Mouse (Mus musculus) hindbrain, postnatal 0 days (tissue): ENCODE measurements around the gene Timp3. TPM values are rescaled to one million over a fixed set of nuclear protein-coding genes. Genes with fewer than 3 reads are reported as not detected.
A peak's percentile ranks its signal among the peaks of the same experiment; 100 is the strongest.

Experiments
- ATAC-seq: fragments of 200-750 bp; cut with Nextera tagmentation; 2 replicates; pipeline ENCODE4 v1.8.0; 2017; ENCODE audit warnings: mild to moderate bottlenecking, moderate TSS enrichment, moderate library complexity
- DNase-seq: peaks from one replicate; pipeline ENCODE4 v3.0.0-alpha.2; 2015; ENCODE audit warnings: low spot score
- H3K27ac ChIP-seq: fragments of 300-500 bp; sonication (generic); 2 replicates; pipeline ENCODE4 v1.5.1; 2014; ENCODE audit warnings: mild to moderate bottlenecking
- H3K27me3 ChIP-seq: fragments of 300-500 bp; sonication (generic); 2 replicates; pipeline ENCODE4 v1.6.1; 2014; ENCODE audit warnings: low read length, mixed read lengths; ENCODE audit not compliant: insufficient read depth
- H3K36me3 ChIP-seq: fragments of 300-500 bp; sonication (generic); 2 replicates; pipeline ENCODE4 v1.6.1; 2014; ENCODE audit warnings: low read length, mixed read lengths; ENCODE audit not compliant: insufficient read depth
- H3K4me1 ChIP-seq: fragments of 300-500 bp; sonication (generic); 2 replicates; pipeline ENCODE4 v1.6.1; 2014; ENCODE audit warnings: antibody characterized with exemption, low read length, mixed read lengths; ENCODE audit not compliant: insufficient read depth
- H3K4me2 ChIP-seq: fragments of 300-500 bp; sonication (generic); 2 replicates; pipeline ENCODE4 v1.6.1; 2014; ENCODE audit warnings: low read depth, mild to moderate bottlenecking, low read length, moderate library complexity, mixed read lengths
- H3K4me3 ChIP-seq: fragments of 300-500 bp; sonication (generic); 2 replicates; pipeline ENCODE4 v1.5.1; 2014; ENCODE audit warnings: low read length
- H3K9ac ChIP-seq: fragments of 300-500 bp; sonication (generic); replicated peaks from 2 replicates; pipeline ENCODE4 v1.6.1; 2014; ENCODE audit warnings: mild to moderate bottlenecking, low read length, moderate library complexity, mixed read lengths
- H3K9me3 ChIP-seq: fragments of 300-500 bp; sonication (generic); 2 replicates; pipeline ENCODE4 v1.6.1; 2016; ENCODE audit warnings: low read length, mixed read lengths
- CTCF ChIP-seq: IDR thresholded peaks from 2 replicates; pipeline ENCODE4 v1.5.1; 2016; ENCODE audit warnings: antibody characterized with exemption, control low read depth, low read depth
- WGBS: fragments of 180-500 bp; shearing (Covaris S2); extraction: QIAGEN DNeasy Blood & Tissue Kit; methylation state at CpG from one replicate; pipeline ENCODE4 v1.1.7; 2014; 5-methylcytosine and 5-hydroxymethylcytosine counted together
- polyA plus RNA-seq: library from polyadenylated mRNA; unstranded; fragments of >200 nt; fragmentation: Nextera tagmentation; extraction: Ambion mirVana; gene quantifications from 2 replicates; pipeline ENCODE4 v1.2.1, GENCODE M21; 2015
- total RNA-seq: library from RNA; depleted of rRNA; stranded (reverse); fragments of >200 nt; gene quantifications from 2 replicates; pipeline ENCODE4 v1.2.3, GENCODE M21; 2014

Timp3 gene
- total and polyA plus RNA-seq, 2 experiments from 2014 or later = 60.0 to 162 TPM

- no peaks in the 10 kb centered on the region for H3K27me3 ChIP-seq
- H3K4me2 ChIP-seq = peak overlapping the region; percentile 36
- no peak overlapping the region for H3K4me3 ChIP-seq
- peak; percentile 71 for ATAC-seq
- peak; percentile 95 for TF ChIP-seq CTCF
- peaks cover 4% of the 10 kb centered on the region; the same call in 1 of the 2 replicates for H3K4me1 ChIP-seq
- peak; percentile 81 for DNase-seq
- no peaks in the 10 kb centered on the region for H3K9me3 ChIP-seq
- no peak overlapping the region for H3K9ac ChIP-seq
- H3K36me3 ChIP-seq = no peaks in the 10 kb centered on the region
- H3K27ac ChIP-seq = no peak overlapping the region
- WGBS = 3% methylated on average over 14 of the region's 14 CpGs
Observed at GRCm38 (mm10) chr10:86296111-86296510, 4.1 kb upstream of the Timp3 start.

- ATAC-seq = no peak
- H3K4me3 ChIP-seq = no peak overlapping the region
- TF ChIP-seq CTCF = no peak
- DNase-seq = no peak
- no peaks in the 10 kb centered on the region for H3K27me3 ChIP-seq
- no peak overlapping the region for H3K9ac ChIP-seq
- H3K9me3 ChIP-seq = no peaks in the 10 kb centered on the region
- H3K4me1 ChIP-seq = peaks cover 4% of the 10 kb centered on the region; the same call in 1 of the 2 replicates
- H3K4me2 ChIP-seq = no peak overlapping the region
- H3K27ac ChIP-seq = no peak overlapping the region
- WGBS = 94% methylated on average over 2 of the region's 2 CpGs
- H3K36me3 ChIP-seq = no peaks in the 10 kb centered on the region
Observed at GRCm38 (mm10) chr10:86297307-86297706, 2.9 kb upstream of the Timp3 start.

GRCm38 (mm10) chr10:86298326-86298725 is 1.8 kb upstream of the Timp3 start:
- H3K4me2 ChIP-seq = no peak overlapping the region
- no peaks in the 10 kb centered on the region for H3K9me3 ChIP-seq
- DNase-seq (no peak), ATAC-seq (no peak)
- H3K4me3 ChIP-seq = no peak overlapping the region
- no peak overlapping the region for H3K9ac ChIP-seq
- no peak for TF ChIP-seq CTCF
- no peaks in the 10 kb centered on the region for H3K36me3 ChIP-seq
- no peak overlapping the region for H3K27ac ChIP-seq
- H3K4me1 ChIP-seq = peaks cover 10% of the 10 kb centered on the region
- H3K27me3 ChIP-seq = no peaks in the 10 kb centered on the region
- WGBS = 82% methylated on average over 6 of the region's 6 CpGs

- Histone ChIP-seq H3K36me3 (no peaks in the 10 kb centered on the region), H3K4me1 (peaks cover 24% of the 10 kb centered on the region), H3K9ac (peak overlapping the region; percentile 53), H3K27ac (no peak overlapping the region; the same call in 1 of the 2 replicates), H3K27me3 (no peaks in the 10 kb centered on the region), H3K4me3 (peak overlapping the region; percentile 60), H3K4me2 (peak overlapping the region; percentile 67), H3K9me3 (no peaks in the 10 kb centered on the region)
- ATAC-seq (no peak), DNase-seq (no peak)
- no peak for TF ChIP-seq CTCF
- 39% methylated on average over 6 of the region's 6 CpGs for WGBS
Observed at GRCm38 (mm10) chr10:86299795-86300194, 377 bp upstream of the Timp3 start.

- peak overlapping the region; percentile 64 for H3K27ac ChIP-seq
- TF ChIP-seq CTCF = no peak
Observed at GRCm38 (mm10) chr10:86301117-86301490, 932 bp downstream of the Timp3 start.

GRCm38 (mm10) chr10:86301593-86302317 is 1.6 kb downstream of the Timp3 start:
- 41% methylated on average over 4 of the region's 4 CpGs for WGBS
- peaks cover 21% of the 10 kb centered on the region for H3K4me1 ChIP-seq
- no peaks in the 10 kb centered on the region for H3K9me3 ChIP-seq
- H3K4me2 ChIP-seq = peak overlapping the region; percentile 67
- no peaks in the 10 kb centered on the region for H3K27me3 ChIP-seq
- TF ChIP-seq CTCF = no peak
- peak overlapping the region; percentile 53 for H3K9ac ChIP-seq
- H3K36me3 ChIP-seq = no peaks in the 10 kb centered on the region
- DNase-seq = no peak
- peak overlapping the region; percentile 64; the same call in 1 of the 2 replicates for H3K27ac ChIP-seq
- no peak for ATAC-seq
- peak overlapping the region; percentile 60 for H3K4me3 ChIP-seq

More at GRCm38 (mm10) chr10:86301117-86301490, 932 bp downstream of the Timp3 start:
- Histone ChIP-seq H3K9ac (peak overlapping the region; percentile 53), H3K36me3 (no peaks in the 10 kb centered on the region), H3K4me1 (peaks cover 21% of the 10 kb centered on the region), H3K4me2 (peak overlapping the region; percentile 67), H3K9me3 (no peaks in the 10 kb centered on the region), H3K27me3 (no peaks in the 10 kb centered on the region), H3K4me3 (peak overlapping the region; percentile 60)
- WGBS = 4% methylated on average over 10 of the region's 10 CpGs
- ATAC-seq = no peak
- no peak for DNase-seq

GRCm38 (mm10) chr10:86302318-86302648 is 2.1 kb downstream of the Timp3 start:
- H3K4me3 ChIP-seq = peak overlapping the region; percentile 60
- H3K36me3 ChIP-seq = no peaks in the 10 kb centered on the region
- no peak for TF ChIP-seq CTCF
- peaks cover 21% of the 10 kb centered on the region for H3K4me1 ChIP-seq
- H3K27me3 ChIP-seq = no peaks in the 10 kb centered on the region
- ATAC-seq (no peak), DNase-seq (no peak)
- H3K4me2 ChIP-seq = peak overlapping the region; percentile 67
- no peaks in the 10 kb centered on the region for H3K9me3 ChIP-seq
- WGBS = 52% methylated on average over 4 of the region's 4 CpGs
- H3K9ac ChIP-seq = peak overlapping the region; percentile 53
- H3K27ac ChIP-seq = peak overlapping the region; percentile 64; the same call in 1 of the 2 replicates
